Mouse (Mus musculus): Measurements from ENCODE around the gene Syt2. TPM values are rescaled to one million over a fixed set of nuclear protein-coding genes. Genes with fewer than 3 reads are reported as not detected.

Gene Syt2
- polyA plus RNA-seq, 1 experiment from 2014 or later, result 18.3 TPM

GRCm38 (mm10) chr1:134697073-134697472 is 50.6 kb downstream of the Syt2 start:
- 88% methylated on average over 4 of the region's 4 CpGs for WGBS

GRCm38 (mm10) chr1:134697522-134698250 is 51.2 kb downstream of the Syt2 start:
- H3K4me2 ChIP-seq (ENCODE audit: low read depth, low read length), result no peak overlapping the region
- ATAC-seq (ENCODE audit: low read depth), result no peak
- no peak overlapping the region for H3K4me3 ChIP-seq (ENCODE audit: low read depth, low read length)
- H3K9me3 ChIP-seq (ENCODE audit: control insufficient read depth, low read length), result no peaks in the 10 kb centered on the region
- H3K4me1 ChIP-seq (ENCODE audit: control insufficient read depth, insufficient read depth, low read length), result 0 out of 2 replicates have a peak, but pooled peaks cover 2% of the 10 kb centered on the region
- H3K27ac ChIP-seq (ENCODE audit: low read depth, low read length), result no peak overlapping the region
- no peak overlapping the region for H3K9ac ChIP-seq (replicated peaks; ENCODE audit: low read depth, low read length)
- no peaks in the 10 kb centered on the region for H3K27me3 ChIP-seq (ENCODE audit: control insufficient read depth, insufficient read depth, low read length)
- H3K36me3 ChIP-seq (ENCODE audit: control insufficient read depth, insufficient read depth, low read length), result no peaks in the 10 kb centered on the region
- WGBS, result 80% methylated on average over 17 of the region's 17 CpGs

More at GRCm38 (mm10) chr1:134697073-134697472, 50.6 kb downstream of the Syt2 start:
- H3K4me2 ChIP-seq (ENCODE audit: low read depth, low read length), result no peak overlapping the region
- no peak for ATAC-seq (ENCODE audit: low read depth)
- no peak overlapping the region for H3K4me3 ChIP-seq (ENCODE audit: low read depth, low read length)
- H3K27me3 ChIP-seq (ENCODE audit: control insufficient read depth, insufficient read depth, low read length), result no peaks in the 10 kb centered on the region
- H3K9me3 ChIP-seq (ENCODE audit: control insufficient read depth, low read length), result no peaks in the 10 kb centered on the region
- 0 out of 2 replicates have a peak, but pooled peaks cover 2% of the 10 kb centered on the region for H3K4me1 ChIP-seq (ENCODE audit: control insufficient read depth, insufficient read depth, low read length)
- no peaks in the 10 kb centered on the region for H3K36me3 ChIP-seq (ENCODE audit: control insufficient read depth, insufficient read depth, low read length)
- no peak overlapping the region for H3K9ac ChIP-seq (replicated peaks; ENCODE audit: low read depth, low read length)
- no peak overlapping the region for H3K27ac ChIP-seq (ENCODE audit: low read depth, low read length)

GRCm38 (mm10) chr1:134698486-134698885 is 52.0 kb downstream of the Syt2 start:
- no peak overlapping the region for H3K9ac ChIP-seq (replicated peaks; ENCODE audit: low read depth, low read length)
- 0 out of 2 replicates have a peak, but pooled peaks cover 2% of the 10 kb centered on the region for H3K4me1 ChIP-seq (ENCODE audit: control insufficient read depth, insufficient read depth, low read length)
- no peaks in the 10 kb centered on the region for H3K36me3 ChIP-seq (ENCODE audit: control insufficient read depth, insufficient read depth, low read length)
- no peak for ATAC-seq (ENCODE audit: low read depth)
- no peak overlapping the region for H3K4me3 ChIP-seq (ENCODE audit: low read depth, low read length)
- no peaks in the 10 kb centered on the region for H3K27me3 ChIP-seq (ENCODE audit: control insufficient read depth, insufficient read depth, low read length)
- no peaks in the 10 kb centered on the region for H3K9me3 ChIP-seq (ENCODE audit: control insufficient read depth, low read length)
- H3K27ac ChIP-seq (ENCODE audit: low read depth, low read length), result no peak overlapping the region
- WGBS, result 69% methylated on average over 5 of the region's 5 CpGs
- H3K4me2 ChIP-seq (ENCODE audit: low read depth, low read length), result no peak overlapping the region

- H3K27me3 ChIP-seq (ENCODE audit: control insufficient read depth, insufficient read depth, low read length), result no peaks in the 10 kb centered on the region
- H3K9ac ChIP-seq (replicated peaks; ENCODE audit: low read depth, low read length), result no peak overlapping the region
- no peak overlapping the region for H3K4me2 ChIP-seq (ENCODE audit: low read depth, low read length)
- H3K27ac ChIP-seq (ENCODE audit: low read depth, low read length), result no peak overlapping the region
- H3K36me3 ChIP-seq (ENCODE audit: control insufficient read depth, insufficient read depth, low read length), result no peaks in the 10 kb centered on the region
- no peaks in the 10 kb centered on the region for H3K9me3 ChIP-seq (ENCODE audit: control insufficient read depth, low read length)
- 0 out of 2 replicates have a peak, but pooled peaks cover 2% of the 10 kb centered on the region for H3K4me1 ChIP-seq (ENCODE audit: control insufficient read depth, insufficient read depth, low read length)
- no peak for ATAC-seq (ENCODE audit: low read depth)
- no peak overlapping the region for H3K4me3 ChIP-seq (ENCODE audit: low read depth, low read length)
- 75% methylated on average over 9 of the region's 9 CpGs for WGBS
Measured at GRCm38 (mm10) chr1:134699390-134699789, 52.9 kb downstream of the Syt2 start.

GRCm38 (mm10) chr1:134700151-134700550 is 53.7 kb downstream of the Syt2 start:
- Histone ChIP-seq H3K4me3 (ENCODE audit: low read depth, low read length) (no peak overlapping the region), H3K9me3 (ENCODE audit: control insufficient read depth, low read length) (no peaks in the 10 kb centered on the region), H3K27me3 (ENCODE audit: control insufficient read depth, insufficient read depth, low read length) (no peaks in the 10 kb centered on the region), H3K4me1 (ENCODE audit: control insufficient read depth, insufficient read depth, low read length) (0 out of 2 replicates have a peak, but pooled peaks cover 2% of the 10 kb centered on the region), H3K27ac (ENCODE audit: low read depth, low read length) (no peak overlapping the region), H3K4me2 (ENCODE audit: low read depth, low read length) (no peak overlapping the region), H3K9ac (replicated peaks; ENCODE audit: low read depth, low read length) (no peak overlapping the region), H3K36me3 (ENCODE audit: control insufficient read depth, insufficient read depth, low read length) (no peaks in the 10 kb centered on the region)
- ATAC-seq (ENCODE audit: low read depth), result no peak
- 28% methylated on average over 2 of the region's 2 CpGs for WGBS

GRCm38 (mm10) chr1:134700634-134701033 is 54.2 kb downstream of the Syt2 start:
- 39% methylated on average over 5 of the region's 5 CpGs for WGBS
- no peak overlapping the region for H3K4me2 ChIP-seq (ENCODE audit: low read depth, low read length)
- H3K9me3 ChIP-seq (ENCODE audit: control insufficient read depth, low read length), result no peaks in the 10 kb centered on the region
- H3K4me3 ChIP-seq (ENCODE audit: low read depth, low read length), result no peak overlapping the region
- no peaks in the 10 kb centered on the region for H3K27me3 ChIP-seq (ENCODE audit: control insufficient read depth, insufficient read depth, low read length)
- no peak overlapping the region for H3K9ac ChIP-seq (replicated peaks; ENCODE audit: low read depth, low read length)
- no peaks in the 10 kb centered on the region for H3K36me3 ChIP-seq (ENCODE audit: control insufficient read depth, insufficient read depth, low read length)
- 0 out of 2 replicates have a peak, but pooled peaks cover 2% of the 10 kb centered on the region for H3K4me1 ChIP-seq (ENCODE audit: control insufficient read depth, insufficient read depth, low read length)
- no peak for ATAC-seq (ENCODE audit: low read depth)
- no peak overlapping the region for H3K27ac ChIP-seq (ENCODE audit: low read depth, low read length)

GRCm38 (mm10) chr1:134701191-134701590 is 54.7 kb downstream of the Syt2 start:
- no peak overlapping the region for H3K4me2 ChIP-seq (ENCODE audit: low read depth, low read length)
- no peak overlapping the region for H3K9ac ChIP-seq (replicated peaks; ENCODE audit: low read depth, low read length)
- 32% methylated on average over 6 of the region's 6 CpGs for WGBS
- no peaks in the 10 kb centered on the region for H3K36me3 ChIP-seq (ENCODE audit: control insufficient read depth, insufficient read depth, low read length)
- H3K27me3 ChIP-seq (ENCODE audit: control insufficient read depth, insufficient read depth, low read length), result no peaks in the 10 kb centered on the region
- no peak overlapping the region for H3K4me3 ChIP-seq (ENCODE audit: low read depth, low read length)
- H3K9me3 ChIP-seq (ENCODE audit: control insufficient read depth, low read length), result no peaks in the 10 kb centered on the region
- H3K4me1 ChIP-seq (ENCODE audit: control insufficient read depth, insufficient read depth, low read length), result 0 out of 2 replicates have a peak, but pooled peaks cover 2% of the 10 kb centered on the region
- H3K27ac ChIP-seq (ENCODE audit: low read depth, low read length), result no peak overlapping the region
- ATAC-seq (ENCODE audit: low read depth), result no peak

GRCm38 (mm10) chr1:134703232-134703631 is 56.8 kb downstream of the Syt2 start:
- no peak overlapping the region for H3K4me2 ChIP-seq (ENCODE audit: low read depth, low read length)
- no peak overlapping the region for H3K27ac ChIP-seq (ENCODE audit: low read depth, low read length)
- H3K9me3 ChIP-seq (ENCODE audit: control insufficient read depth, low read length), result no peaks in the 10 kb centered on the region
- WGBS, result 89% methylated on average over 2 of the region's 2 CpGs
- H3K27me3 ChIP-seq (ENCODE audit: control insufficient read depth, insufficient read depth, low read length), result no peaks in the 10 kb centered on the region
- no peak overlapping the region for H3K4me3 ChIP-seq (ENCODE audit: low read depth, low read length)
- no peak overlapping the region for H3K9ac ChIP-seq (replicated peaks; ENCODE audit: low read depth, low read length)
- no peaks in the 10 kb centered on the region for H3K36me3 ChIP-seq (ENCODE audit: control insufficient read depth, insufficient read depth, low read length)
- ATAC-seq (ENCODE audit: low read depth), result no peak
- 0 out of 2 replicates have a peak, but pooled peaks cover 3% of the 10 kb centered on the region for H3K4me1 ChIP-seq (ENCODE audit: control insufficient read depth, insufficient read depth, low read length)
